Mouse (Mus musculus) natural killer cell, adult 2 months (primary cell): ENCODE measurements around the gene Sfxn3.
A peak's percentile ranks its signal among the peaks of the same experiment; 100 is the strongest.

Experiments used
- DNase-seq, 2 experiments: peaks; one replicate each; pipeline ENCODE4 v3.0.0; 2022; ENCODE audit warnings: low spot score in 2 of 2

Gene Sfxn3

DNA sequence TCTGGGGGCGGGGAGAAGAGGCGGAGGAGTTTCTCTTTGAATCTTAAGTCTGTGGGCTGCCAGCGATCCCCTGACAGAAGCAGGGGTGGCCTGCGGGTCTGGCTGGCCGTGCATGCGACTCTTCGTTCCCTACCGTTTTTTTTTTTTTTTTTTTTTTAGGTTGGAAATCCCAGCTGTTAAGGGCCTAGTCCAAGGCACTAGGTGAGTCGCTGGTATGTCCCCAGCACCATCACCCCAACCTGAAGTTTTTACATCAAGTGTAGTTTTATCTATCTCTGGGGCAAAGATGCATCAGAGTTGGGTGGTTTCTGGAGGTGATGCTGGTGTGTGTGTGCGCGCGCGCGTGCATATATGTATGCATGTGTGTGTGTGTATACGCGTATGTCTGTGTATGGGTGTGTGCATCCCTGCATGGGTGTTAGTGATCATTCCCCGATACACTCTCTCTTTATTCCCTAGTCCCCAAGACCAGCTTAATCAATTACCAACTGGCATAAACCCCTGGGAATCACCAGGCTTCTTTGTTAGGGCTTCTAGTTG is 28.8 kb downstream of the Sfxn3 start:
- DNase-seq, result no peak

GRCm38 (mm10) chr19:45076586-45077510 is 29.5 kb downstream of the Sfxn3 start:
- DNase-seq, result peak; percentile 36 to 41

GRCm38 (mm10) chr19:45077742-45078645 is 30.7 kb downstream of the Sfxn3 start:
- no peak for DNase-seq

DNA sequence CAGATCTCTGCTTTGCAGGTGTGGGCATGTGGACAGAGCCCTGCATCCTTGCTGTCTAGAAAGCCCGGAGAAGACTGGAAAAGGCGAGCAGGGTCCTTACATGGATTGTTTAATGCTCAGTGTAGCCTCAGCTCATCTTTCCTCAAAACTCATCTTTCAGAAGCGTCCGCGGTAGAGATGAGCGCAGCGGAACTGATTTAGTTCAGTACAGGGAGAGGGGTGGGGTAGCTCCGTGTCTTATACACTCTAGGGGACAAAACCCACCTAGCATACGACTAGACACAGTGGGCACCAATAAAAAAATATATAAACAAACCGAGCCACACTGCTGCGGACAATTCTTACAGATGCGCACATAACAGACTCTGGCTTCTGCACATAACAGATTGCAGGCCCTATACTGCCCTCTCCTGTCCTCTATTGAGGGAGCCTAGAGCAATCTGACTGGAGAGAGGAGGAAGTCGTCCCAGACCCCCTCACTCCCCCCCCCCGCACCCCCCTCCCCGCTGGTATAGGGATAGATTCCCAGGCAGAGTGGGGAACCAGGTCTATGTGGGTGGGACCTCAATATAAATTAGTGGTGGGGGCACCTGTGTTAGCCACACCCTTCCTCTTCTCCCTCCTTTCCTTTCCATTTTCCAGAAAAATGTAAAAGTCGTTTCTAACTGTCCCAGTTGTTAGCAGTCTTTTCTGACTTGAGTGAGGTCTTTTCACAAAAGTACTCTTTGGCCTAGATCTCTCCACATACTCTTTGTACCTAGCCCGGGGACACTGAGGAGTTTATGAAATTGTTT is 31.9 kb downstream of the Sfxn3 start:
- no peak for DNase-seq

- DNase-seq, result peak; percentile 60 to 68
Measured at GRCm38 (mm10) chr19:45079769-45080515, 32.6 kb downstream of the Sfxn3 start.

DNA sequence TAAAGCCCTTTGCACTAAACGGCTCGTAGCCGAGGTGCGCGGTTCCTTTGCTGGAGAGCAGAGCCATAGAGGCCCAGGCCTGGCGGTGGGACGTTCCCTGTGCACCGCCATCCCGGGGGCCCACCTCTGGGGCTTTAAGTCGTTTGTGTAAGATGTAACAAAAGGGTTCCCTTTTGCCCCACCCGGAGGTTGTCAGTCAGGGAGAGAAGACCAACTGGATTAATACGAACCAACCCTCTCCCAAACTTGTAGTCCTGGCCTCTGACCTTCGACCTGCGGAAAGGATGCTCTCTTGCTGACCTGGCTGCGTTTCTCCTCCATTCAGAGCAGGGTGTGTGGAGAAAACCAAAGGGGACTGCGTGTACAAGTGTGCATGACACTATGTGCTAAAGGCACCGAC is 33.4 kb downstream of the Sfxn3 start:
- DNase-seq, result no peak

- DNase-seq, result peak; percentile 59 to 72
Measured at GRCm38 (mm10) chr19:45081279-45081678, 34.0 kb downstream of the Sfxn3 start.

DNA sequence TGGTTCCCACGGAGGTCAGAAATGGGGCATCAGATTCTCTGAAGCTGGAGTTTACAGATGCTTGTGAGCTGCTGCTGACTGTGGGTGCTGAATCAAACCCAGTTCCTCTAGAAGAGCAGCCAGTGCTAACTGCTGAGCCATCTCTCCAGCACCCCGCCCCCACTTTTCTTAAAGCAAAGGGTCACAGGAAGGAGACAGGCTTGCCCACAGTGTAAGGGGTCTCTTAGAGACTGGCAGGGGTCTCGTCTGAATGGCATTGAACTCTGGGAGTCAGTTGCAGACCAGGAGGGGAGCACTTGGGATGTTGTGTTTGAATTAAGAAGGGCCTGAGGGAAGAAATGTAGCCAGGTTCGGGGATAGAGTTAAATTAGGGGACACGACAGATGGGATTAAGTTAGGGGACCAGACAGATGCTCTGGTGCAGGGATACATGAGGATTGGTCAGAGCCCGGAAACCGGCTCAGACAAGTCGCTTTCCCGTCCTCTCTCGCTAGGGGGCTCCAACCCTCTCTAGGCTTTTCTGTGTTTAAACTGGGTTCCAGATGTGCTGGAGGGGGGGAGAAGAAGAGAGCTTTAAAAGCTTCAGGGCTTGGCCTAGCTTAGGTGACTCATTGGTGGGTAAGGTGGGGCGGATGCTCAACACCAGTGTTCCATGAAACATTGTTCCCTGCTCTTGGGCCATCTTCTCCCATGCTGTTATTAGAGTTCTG is 34.7 kb downstream of the Sfxn3 start:
- peak in 1 of 2 experiments; percentile 64 for DNase-seq

DNA sequence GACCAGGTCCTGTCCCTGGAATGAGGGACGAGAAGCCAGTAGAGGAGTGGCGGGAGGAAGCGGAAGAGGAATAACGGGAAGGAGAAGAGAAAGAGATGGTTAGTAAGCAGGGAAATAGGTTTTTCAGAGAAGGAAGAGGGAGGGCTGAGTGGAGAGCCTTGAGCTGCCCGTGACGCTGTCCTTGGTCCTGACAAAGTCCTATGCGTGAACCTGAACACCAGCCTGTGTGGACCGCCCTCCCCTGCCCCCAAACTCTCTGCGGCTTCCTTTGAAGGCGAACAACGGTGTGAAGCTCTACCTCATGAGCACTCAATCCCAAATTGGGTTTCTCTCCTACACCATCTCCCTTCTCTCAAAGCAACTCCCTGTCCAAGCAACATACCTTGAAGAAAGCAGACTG is 50.6 kb downstream of the Sfxn3 start:
- no peak for DNase-seq

GRCm38 (mm10) chr19:45100486-45101270 is 53.4 kb downstream of the Sfxn3 start:
- DNase-seq, result no peak

GRCm38 (mm10) chr19:45105591-45105990 is 58.3 kb downstream of the Sfxn3 start:
- no peak for DNase-seq
